Mouse (Mus musculus) lung, adult 2 months (tissue): Measurements from ENCODE around the gene Cabin1.

Experiments
- CTCF ChIP-seq: fragments of 200-500 bp; IDR thresholded peaks from 2 replicates; pipeline ENCODE4 v1.5.1; 2011; ENCODE audit warnings: mild to moderate bottlenecking, low read length, control low read depth; ENCODE audit not compliant: insufficient read depth
- POLR2A ChIP-seq: fragments of 200-500 bp; IDR thresholded peaks from 2 replicates; pipeline ENCODE4 v1.6.1; 2011; ENCODE audit warnings: low read depth, mild to moderate bottlenecking, control low read depth, low read length, borderline replicate concordance; ENCODE audit errors: extremely low read depth

- no peak for TF ChIP-seq CTCF
- TF ChIP-seq POLR2A = no peak
These were observed 57.4 kb downstream of the Cabin1 start for GRCm38 (mm10) chr10:75706632-75707216.
